Mouse (Mus musculus): ENCODE data around the gene Usmg5.
A peak's percentile ranks its signal among the peaks of the same experiment; 100 is the strongest.

The Usmg5 gene

DNA sequence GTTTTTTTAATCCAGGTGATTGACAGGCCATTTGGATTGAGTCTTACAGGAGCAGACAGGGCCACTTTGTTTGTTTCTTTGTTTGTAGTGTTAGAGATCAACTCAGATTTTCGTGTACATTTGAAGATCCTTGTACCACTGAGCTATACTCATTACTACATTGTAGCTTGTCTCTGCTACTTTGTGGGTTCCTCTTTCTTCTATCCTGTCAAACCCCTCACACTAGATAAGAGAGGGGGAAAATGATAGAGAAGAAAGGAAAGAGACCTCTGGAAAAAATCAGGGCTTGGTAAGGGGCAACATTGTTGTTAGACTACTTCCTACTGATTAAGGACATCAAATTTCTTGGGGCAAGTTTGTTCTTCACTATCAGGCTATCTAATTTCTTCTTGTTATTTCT is 32.8 kb downstream of the Usmg5 start:
- DNase-seq (ENCODE audit: low read depth, low spot score) = no peak

DNA sequence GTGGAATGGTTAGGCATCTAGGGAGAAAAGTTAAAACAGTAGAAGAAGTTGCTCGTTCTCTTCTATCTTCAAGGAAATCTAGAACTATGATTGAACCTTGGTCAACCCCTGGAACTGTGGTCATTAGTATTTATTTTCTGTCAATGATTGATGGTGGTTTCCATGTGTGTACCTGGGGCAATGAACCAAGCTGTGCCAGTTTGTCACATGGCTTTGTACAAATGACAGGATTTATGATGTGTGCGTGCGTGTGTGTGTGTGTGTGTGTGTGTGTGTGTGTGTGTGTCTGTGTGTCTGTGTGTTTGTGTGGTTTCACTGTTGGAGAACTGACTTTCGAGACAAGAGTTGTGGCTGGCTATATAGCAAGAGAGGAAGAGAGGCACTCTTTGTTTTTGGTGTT is 37.0 kb downstream of the Usmg5 start:
- no peak for DNase-seq (ENCODE audit: low read depth, low spot score)

DNA sequence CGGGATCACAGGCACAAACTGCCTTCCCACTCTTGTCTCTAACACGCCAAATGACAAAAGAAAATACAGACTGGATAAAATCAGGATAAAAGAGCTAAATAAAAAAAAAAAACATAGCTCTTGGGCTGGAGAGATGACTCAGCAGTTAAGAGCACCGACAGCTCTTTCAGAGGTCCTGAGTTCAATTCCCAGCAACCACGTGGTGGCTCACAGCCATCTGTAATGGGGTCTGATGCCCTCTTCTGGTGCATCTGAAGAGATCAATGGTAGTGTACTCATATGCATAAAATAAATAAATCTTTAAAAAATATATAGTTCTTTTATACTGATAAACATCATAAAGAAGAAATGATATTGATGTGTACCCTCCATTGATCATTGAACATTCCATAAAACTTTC is 37.5 kb downstream of the Usmg5 start:
- DNase-seq (ENCODE audit: low read depth, low spot score) = no peak

DNA sequence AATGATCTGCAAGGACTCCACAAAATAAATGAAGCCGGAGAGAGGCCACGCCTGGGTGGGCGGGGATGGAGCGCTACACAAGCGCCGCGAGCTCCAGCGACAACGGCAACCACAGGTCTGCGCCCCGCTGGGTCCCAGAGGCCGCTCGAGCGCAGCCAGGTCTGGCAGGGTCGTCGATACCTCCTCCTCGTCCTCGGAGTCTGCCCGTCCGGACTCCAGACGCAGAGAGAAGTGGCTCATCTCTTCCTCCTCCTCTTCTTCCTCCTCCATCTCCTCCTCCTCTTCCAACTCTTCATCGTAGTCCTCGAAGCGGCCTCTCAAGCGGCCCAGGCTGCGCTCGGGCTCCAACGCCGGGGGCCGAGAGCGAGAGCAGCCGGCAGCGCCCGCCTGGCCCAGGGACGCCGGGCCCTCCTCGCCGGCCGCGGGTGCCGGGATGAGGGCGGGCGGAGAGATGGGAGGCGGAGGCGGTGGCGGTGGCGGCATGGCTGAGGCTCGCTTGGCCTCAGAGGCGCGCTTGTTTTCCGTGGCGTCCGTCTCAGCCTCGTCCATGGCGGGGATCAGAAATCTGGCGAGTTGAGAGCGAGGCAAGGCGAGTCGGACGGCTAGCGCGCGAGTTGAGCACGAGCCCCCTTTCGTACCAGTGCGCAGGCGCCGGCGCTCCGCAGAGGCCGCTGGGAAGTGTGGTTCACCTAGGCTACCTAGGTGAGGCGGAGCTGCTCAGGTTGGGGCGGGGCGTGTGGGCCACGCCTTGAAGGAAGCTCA is 40.0 kb downstream of the Usmg5 start, which contains the start of gene Pcgf6:
Gene Pcgf6 (minus strand): TSS at position 636 of the 762 bp plus-strand sequence.
- peak; percentile 73 for DNase-seq (ENCODE audit: low read depth, low spot score)

DNA sequence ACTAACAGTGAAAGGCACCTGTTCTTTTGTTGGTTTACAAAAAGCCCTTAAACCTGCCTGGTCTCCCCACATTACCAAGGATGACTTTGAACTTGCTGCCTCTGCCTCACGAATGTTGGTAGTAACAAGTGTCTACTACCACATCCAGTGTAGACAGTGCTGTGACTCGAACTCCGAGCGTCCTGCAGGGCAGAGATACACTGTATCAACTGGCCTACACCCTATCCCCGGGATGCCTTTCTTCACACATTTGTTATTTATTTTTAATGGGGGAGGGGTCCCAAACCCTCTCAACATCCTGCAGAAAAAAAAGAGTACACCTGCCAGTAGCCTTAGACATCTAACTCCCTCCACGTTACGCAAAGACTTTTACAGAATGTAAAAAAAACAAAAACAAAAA is 40.6 kb downstream of the Usmg5 start:
- no peak for DNase-seq (ENCODE audit: low read depth, low spot score)

DNA sequence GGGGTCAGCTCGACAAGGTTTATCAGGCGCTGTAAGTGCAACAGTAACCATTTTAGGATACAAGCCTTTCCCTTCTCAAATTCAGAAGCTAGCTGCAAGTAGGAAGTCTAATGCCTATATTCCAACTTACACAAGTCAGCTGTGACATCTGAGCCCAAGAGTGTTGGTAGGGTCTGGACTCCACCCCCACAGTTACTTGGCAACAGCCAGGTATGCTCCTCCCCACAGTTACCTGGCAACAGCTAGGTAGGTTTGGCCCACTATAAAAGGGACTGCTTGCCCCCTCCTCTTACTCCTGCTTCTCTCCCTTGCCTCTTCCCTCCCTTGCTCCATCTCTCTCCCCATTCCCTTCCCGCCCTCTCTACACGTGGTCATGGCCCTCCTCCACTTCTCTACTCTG is 41.4 kb downstream of the Usmg5 start:
- DNase-seq (ENCODE audit: low read depth, low spot score) = no peak

DNA sequence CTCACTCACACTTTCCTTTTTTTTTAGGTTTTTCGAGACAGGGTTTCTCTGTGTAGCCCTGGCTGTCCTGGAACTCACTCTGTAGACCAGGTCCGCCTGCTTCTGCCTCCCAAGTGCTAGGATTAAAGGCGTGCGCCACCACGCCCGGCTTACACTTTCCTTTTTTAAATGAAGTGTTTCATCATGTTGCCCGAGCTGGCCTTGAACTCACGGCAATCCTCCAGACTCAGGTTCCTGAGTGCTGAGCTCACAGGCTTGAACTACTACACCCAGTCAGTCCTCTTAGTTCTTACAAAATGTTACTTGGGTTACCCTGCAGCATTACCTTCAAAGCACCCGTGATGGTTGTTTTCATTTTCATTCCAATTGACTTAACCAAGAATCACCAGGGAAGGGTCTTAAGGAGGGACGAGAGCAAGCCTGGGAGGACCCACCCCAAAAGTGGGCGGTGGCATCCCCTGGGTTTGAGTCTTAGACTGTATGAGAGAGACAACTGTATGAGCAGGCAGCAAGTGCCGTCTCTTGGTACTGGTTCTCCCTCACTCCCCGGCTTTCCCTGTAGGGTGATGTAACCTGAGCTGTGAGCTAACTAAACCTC is 43.1 kb downstream of the Usmg5 start:
- no peak for DNase-seq (ENCODE audit: low read depth, low spot score)

DNA sequence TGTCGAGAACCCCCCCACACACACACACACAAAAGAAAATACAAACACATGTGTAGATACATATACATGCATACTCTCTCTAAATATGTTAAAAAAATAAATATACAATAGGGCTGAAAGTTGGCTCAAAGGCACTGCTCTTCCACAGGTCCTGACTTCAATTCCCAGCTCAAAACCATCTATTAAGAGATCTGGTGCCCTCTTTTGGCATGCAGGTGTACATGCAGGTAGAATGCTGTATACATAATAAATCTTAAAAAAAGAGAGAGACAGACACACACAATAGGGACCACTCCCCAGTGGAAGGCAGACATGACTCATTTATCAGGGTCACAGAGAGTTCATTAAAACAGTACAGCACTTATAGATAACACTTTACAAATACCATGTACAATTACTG is 44.1 kb downstream of the Usmg5 start:
- no peak for DNase-seq (ENCODE audit: low read depth, low spot score)

DNA sequence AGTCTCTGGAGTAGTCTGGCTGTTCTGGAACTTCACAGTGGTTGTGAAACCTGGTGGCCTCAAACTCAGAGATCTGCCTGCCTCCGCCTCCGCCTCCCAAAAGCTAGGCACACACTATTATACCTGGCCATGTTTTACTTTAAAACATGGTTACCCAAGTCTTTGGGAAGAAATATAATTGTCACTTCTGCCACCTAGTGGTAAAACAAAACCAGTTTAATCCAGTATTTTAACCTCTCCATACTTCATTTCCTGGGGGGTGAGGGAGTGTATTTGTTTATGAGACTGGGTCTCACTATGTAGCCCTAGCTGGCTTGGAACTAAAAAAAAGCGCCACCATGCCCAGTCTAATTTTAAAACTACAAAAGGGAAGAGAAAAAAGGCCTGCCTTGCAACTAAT is 46.8 kb downstream of the Usmg5 start:
- no peak for DNase-seq (ENCODE audit: low read depth, low spot score)

DNA sequence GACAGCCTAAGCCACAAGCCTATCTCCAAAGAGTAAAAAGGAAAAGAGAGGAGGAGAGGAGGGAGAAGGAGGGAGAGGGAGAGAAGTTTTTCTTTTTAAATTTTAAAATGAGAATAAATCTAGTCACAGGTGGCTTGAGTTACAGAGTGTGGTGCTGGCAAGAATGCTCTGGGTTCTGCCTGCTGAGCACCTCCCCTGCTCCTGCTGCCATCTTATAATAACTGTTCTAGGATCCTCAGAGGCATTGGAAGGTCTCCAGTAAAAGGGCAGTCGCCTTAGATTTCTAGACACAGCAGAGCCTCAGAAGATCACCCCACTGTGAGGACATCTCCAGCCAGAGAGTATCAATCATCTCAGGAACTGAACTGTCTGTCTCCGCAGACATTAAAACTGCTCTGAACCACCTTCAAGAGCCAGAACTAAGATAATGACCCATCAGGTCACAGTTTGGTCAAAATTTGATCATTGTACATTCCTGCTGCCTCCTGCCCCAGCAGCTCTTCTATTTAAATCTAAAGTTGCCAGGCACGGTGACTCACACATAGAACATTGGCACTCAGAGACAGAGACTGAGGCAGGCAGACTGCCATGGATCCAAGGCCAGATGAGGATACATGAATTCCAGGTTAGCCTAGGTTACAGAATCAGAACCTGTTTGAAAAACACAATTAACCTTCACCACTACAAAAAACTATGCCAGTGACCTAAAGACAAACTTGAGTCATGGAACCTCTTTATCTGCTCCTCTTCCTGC is 49.5 kb downstream of the Usmg5 start:
- DNase-seq (ENCODE audit: low read depth, low spot score) = no peak

DNA sequence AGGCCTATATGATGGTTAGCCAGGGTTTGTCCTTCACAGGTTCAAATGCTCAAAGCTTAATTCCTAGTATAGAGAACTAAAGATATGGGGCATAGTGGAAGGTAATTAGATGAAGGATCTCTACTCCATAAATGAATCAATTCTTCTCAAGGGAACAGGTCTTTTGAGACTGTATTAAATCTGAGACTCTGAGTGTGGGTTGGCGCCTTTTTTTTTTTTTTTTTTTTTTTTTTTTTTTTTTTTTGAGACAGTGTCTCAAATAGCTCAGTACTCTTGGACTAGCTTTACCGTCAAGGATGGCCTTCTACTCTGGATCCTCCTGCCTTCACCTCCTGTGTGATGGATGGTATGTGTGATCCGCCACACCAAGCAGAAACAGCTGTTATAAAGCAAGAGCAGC is 53.9 kb downstream of the Usmg5 start:
- no peak for DNase-seq (ENCODE audit: low read depth, low spot score)

DNA sequence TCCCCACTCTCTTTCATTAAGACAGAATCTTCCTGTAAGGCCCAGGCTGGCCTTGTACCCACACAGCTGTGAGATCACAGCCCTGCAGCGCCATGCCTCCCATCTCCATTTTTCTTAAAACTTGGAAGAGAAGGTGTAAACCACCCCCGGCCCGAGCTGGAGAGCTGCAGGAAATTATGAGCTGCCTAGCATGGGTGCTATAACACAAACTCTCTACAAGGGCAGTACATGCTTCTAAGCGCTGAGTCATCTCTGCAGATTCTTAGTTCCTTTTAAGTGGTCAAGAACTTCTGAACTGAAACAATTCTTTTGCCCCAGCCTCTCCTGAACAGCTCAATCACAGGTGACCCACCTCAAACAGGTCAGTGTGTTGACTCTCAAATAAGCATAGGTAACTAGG is 55.5 kb downstream of the Usmg5 start:
- no peak for DNase-seq (ENCODE audit: low read depth, low spot score)
